Mouse (Mus musculus): ENCODE results near the gene Vps16.

DNA sequence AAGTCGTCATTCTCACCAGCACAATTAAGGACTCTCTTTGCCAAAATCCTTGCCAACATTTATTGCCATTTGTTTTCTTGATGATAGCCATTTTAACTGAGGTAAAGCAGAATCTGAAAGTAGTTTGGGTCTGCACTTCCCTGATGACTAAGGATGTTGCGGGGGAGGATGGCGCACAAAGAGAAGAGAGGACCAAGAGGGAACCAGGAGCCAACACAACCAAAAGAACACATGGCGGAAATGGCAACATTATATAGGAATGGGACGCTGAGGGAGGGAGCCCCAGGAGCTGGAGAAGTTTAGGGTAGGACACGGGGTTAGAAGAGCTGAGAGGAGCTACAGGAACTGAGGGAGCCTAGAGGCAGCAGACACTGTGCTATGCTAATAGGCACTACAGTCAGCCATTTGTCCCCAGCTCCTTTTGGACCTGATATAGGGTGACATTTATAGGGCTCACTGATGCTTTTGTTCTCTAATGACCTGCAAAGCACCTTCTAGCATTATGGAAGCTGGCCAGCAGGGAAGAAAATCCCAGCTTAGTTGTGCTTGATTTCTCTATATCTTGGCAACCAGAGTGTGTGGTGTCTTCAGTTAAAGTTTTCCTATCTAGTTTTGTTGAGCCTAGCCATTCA is 52.6 kb downstream of the Vps16 start:
- no peak for TF ChIP-seq CTCF (IDR thresholded peaks at IDR 0.05; ENCODE audit: low read depth, low read length)
- no peak for TF ChIP-seq POLR2A (IDR thresholded peaks at IDR 0.05; ENCODE audit: insufficient read depth, low read length)
- TF ChIP-seq EP300 (IDR thresholded peaks at IDR 0.05; ENCODE audit: insufficient read depth, low read depth, low read length), result no peak

Measured in ES-Bruce4 (cell line).